ENCODE assay signal across 17 mouse cellular contexts in the genomic region with DNA sequence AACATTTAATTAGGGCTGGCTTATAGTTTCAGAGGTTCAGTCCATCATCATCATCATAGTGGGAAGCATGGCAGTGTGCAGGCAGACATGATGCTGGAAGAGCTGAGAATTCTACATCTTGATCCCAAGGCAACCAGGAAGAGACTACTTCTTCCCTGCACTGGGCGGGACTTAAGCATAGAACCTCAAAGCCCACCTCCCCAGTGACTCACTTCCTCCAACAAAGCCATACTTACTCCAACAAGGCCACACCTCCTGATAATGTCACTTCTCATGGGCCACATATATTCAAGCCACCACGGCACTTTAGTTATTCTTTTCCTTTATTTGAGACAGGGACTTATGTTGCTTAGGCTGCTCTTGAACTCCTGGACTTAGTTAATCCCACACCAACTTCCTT.
DNase-seq lines count a peak whose midpoint lies in the region.
"Had no signal": no experiment of that assay in that cellular context is flagged by ENCODE, and none has a peak within 500 bp of the region (broad histone marks: within the 10 kb centered on the region; RNA-seq: fewer than 3 reads in every experiment).

No protein-coding gene starts in this region.

- DNase-seq in 3T3-L1 (ENCODE audit: low read depth, low spot score) (peak; percentile 15), 416B (ENCODE audit: low read depth) (peak; percentile 82), ES-CJ7 (ENCODE audit: low read depth, low spot score) (peak; percentile 37), R1 (ENCODE audit: low read depth, low spot score) (peak; percentile 80)
- DNase-seq in cerebellum, adult 9-10 months, result no peak
- DNase-seq in embryo, embryonic 10 days (ENCODE audit: low spot score), result no peak
- DNase-seq in kidney, adult 18-20 months, result no peak
- DNase-seq in kidney, postnatal 25 days, result no peak
- DNase-seq: adrenal gland, adult 2 months; adrenal gland, postnatal 10 days; adrenal gland, postnatal 36 days; cerebellum, adult 11-12 months; cerebellum, adult 2 months; cerebellum, adult 9-11 months; cerebellum, postnatal 14 days; cerebellum, postnatal 36 days; forebrain, postnatal 0 days had no signal

Comparison
In these comparisons a context has a peak if more than half of its experiments do, and no peak if none do; other contexts are left out.
1. DNase-seq: peak in 3T3-L1 (single experiment), 416B (single experiment), ES-CJ7 (single experiment) and R1 (single experiment); none in cerebellum, adult 9-10 months (single experiment), embryo, embryonic 10 days (single experiment), kidney, adult 18-20 months (single experiment) and kidney, postnatal 25 days (0 of 2).